Mouse (Mus musculus) kidney, embryonic 14.5 days (tissue): ENCODE results near the gene Adamts14. TPM values are rescaled to one million over a fixed set of nuclear protein-coding genes. Genes with fewer than 3 reads are reported as not detected.

Source experiments
- ATAC-seq: fragments of 200-750 bp; cut with Nextera tagmentation; 2 replicates; pipeline ENCODE4 v1.8.0; 2017; ENCODE audit warnings: moderate number of reproducible peaks, mild to moderate bottlenecking, moderate TSS enrichment, moderate library complexity; ENCODE audit not compliant: low FRiP score, low TSS enrichment
- H3K27ac ChIP-seq: fragments of 300-500 bp; sonication (generic); 2 replicates; pipeline ENCODE4 v1.5.1; 2014; ENCODE audit warnings: low read depth, mild to moderate bottlenecking, low read length, moderate library complexity, mixed read lengths
- H3K27me3 ChIP-seq: fragments of 300-500 bp; sonication (generic); 2 replicates; pipeline ENCODE4 v1.6.1; 2014; ENCODE audit warnings: mild to moderate bottlenecking, low read length; ENCODE audit not compliant: control insufficient read depth, insufficient read depth
- H3K36me3 ChIP-seq: fragments of 300-500 bp; sonication (generic); 2 replicates; pipeline ENCODE4 v1.6.1; 2014; ENCODE audit warnings: low read length, mixed read lengths; ENCODE audit not compliant: control insufficient read depth, insufficient read depth
- H3K4me1 ChIP-seq: fragments of 300-500 bp; sonication (generic); 2 replicates; pipeline ENCODE4 v1.6.1; 2014; ENCODE audit warnings: low read length, mixed read lengths; ENCODE audit not compliant: control insufficient read depth, insufficient read depth
- H3K4me2 ChIP-seq: fragments of 300-500 bp; sonication (generic); replicated peaks from 2 replicates; pipeline ENCODE4 v1.6.1; 2014; ENCODE audit warnings: low read depth, mild to moderate bottlenecking, low read length
- H3K4me3 ChIP-seq: fragments of 300-500 bp; sonication (generic); 2 replicates; pipeline ENCODE4 v1.5.1; 2014; ENCODE audit warnings: mild to moderate bottlenecking, low read length
- H3K9ac ChIP-seq: fragments of 300-500 bp; sonication (generic); 2 replicates; pipeline ENCODE4 v1.6.1; 2014; ENCODE audit warnings: low read depth, mild to moderate bottlenecking, low read length, moderate library complexity
- H3K9me3 ChIP-seq: fragments of 300-500 bp; sonication (generic); 2 replicates; pipeline ENCODE4 v1.6.1; 2016; ENCODE audit warnings: low read length; ENCODE audit not compliant: control insufficient read depth
- WGBS: fragments of 180-500 bp; shearing (Covaris S2); extraction: QIAGEN DNeasy Blood & Tissue Kit; methylation state at CpG from one replicate; pipeline ENCODE4 v1.1.7; 2014; 5-methylcytosine and 5-hydroxymethylcytosine counted together
- polyA plus RNA-seq: library from polyadenylated mRNA; unstranded; fragments of >200 nt; fragmentation: Nextera tagmentation; extraction: Ambion mirVana; gene quantifications from 2 replicates; pipeline ENCODE4 v1.2.1, GENCODE M21; 2014

Gene Adamts14
- polyA plus RNA-seq, 1 experiment from 2014 or later: 1.3 TPM

DNA sequence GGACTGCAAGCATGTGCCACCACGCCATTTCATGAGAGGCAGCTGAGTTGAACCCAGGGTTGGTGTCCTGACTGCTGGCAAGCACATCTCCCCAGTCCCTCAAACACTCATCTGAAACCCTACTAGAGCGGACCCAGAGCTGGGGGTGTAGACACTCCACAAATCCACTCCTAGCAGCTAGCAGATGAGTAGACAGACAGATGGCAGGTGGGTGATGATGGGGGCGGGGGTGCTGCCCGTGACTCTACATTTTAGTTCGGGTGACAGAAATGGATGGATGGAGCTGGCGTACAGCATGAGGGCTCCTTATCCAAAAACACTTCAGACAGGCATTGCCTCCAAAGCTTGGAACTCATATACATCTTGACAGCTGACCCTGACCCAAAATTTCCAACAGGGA is 26.9 kb downstream of the Adamts14 start:
- ATAC-seq: no peak
- Histone ChIP-seq H3K4me3 (no peak overlapping the region), H3K27ac (no peak overlapping the region), H3K4me1 (0 out of 2 replicates have a peak, but pooled peaks cover 11% of the 10 kb centered on the region), H3K9me3 (no peaks in the 10 kb centered on the region), H3K36me3 (no peaks in the 10 kb centered on the region), H3K4me2 (no peak overlapping the region), H3K27me3 (no peaks in the 10 kb centered on the region), H3K9ac (no peak overlapping the region)
- 96% methylated on average over 6 of the region's 6 CpGs for WGBS

DNA sequence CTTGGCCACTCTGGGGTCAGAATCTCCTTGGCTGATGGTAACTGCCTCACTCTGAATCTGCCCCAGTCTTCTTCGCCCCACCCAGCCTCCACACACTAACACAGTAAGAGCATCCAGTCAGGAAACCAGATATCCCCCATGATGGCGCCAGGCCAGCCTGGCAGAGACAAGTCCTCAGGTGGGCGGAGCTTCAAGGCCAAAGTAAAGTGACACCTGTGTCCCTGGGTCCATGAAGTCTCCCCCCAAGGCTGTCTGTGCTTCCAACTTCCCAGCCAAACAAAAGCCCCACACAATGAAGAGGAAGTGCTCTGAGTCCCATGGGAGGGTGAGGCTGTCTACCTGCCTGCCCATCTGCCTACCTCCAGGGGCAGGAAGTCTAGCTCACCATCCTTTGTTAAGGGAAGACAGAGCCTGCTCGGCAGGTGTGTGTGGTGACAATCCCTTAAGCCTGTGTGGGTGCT is 31.2 kb downstream of the Adamts14 start:
- H3K36me3 ChIP-seq: no peaks in the 10 kb centered on the region
- no peak overlapping the region for H3K27ac ChIP-seq
- H3K4me3 ChIP-seq: no peak overlapping the region
- ATAC-seq: no peak
- WGBS: 47% methylated on average over 4 of the region's 4 CpGs
- H3K9me3 ChIP-seq: no peaks in the 10 kb centered on the region
- H3K4me2 ChIP-seq: no peak overlapping the region
- 0 out of 2 replicates have a peak, but pooled peaks cover 6% of the 10 kb centered on the region for H3K4me1 ChIP-seq
- no peaks in the 10 kb centered on the region for H3K27me3 ChIP-seq
- no peak overlapping the region for H3K9ac ChIP-seq

DNA sequence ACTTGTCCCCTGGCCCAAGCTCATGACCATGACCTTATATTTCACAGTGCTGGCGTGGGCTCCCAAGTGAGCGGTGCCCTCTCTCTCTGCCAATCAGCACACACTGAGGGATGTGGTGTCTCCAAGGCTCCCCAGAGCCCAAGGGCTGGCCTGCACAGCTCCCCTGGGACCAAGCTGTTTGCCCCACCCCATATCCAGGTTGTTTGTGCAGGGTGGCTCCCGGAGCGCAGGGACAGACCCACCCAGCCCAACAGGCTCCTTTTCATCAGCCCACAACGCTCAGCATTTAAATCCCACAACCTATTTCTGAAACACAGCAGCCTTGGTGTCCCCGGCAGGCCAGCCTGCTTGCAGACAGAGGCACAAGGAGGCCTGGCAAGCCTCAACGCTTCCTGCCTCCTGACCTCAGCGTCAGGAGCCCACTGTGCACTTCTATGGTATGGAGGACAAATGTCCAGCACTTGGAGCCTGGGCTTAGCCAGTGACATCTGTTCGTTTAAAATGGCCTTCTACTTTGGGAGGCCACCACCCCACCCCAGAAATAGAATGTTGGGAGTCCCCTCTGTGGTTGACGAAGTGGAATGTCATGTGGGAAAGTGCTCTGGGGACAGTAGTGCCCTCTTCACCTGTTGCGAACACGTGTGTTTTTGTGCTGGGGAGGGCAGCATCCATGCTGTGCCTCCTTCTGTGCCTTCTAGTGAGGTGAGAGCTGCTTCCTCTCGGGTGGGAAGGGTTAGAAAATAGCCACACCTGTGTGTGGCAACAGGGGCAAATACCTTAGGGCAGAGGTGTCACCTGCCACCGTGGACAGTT is 32.9 kb downstream of the Adamts14 start:
- 76% methylated on average over 14 of the region's 14 CpGs for WGBS
- H3K27me3 ChIP-seq: no peaks in the 10 kb centered on the region
- no peaks in the 10 kb centered on the region for H3K36me3 ChIP-seq
- H3K9me3 ChIP-seq: no peaks in the 10 kb centered on the region
- H3K4me3 ChIP-seq: no peak overlapping the region
- no peak overlapping the region for H3K27ac ChIP-seq
- H3K4me1 ChIP-seq: 0 out of 2 replicates have a peak, but pooled peaks cover 6% of the 10 kb centered on the region
- no peak for ATAC-seq
- no peak overlapping the region for H3K9ac ChIP-seq
- no peak overlapping the region for H3K4me2 ChIP-seq

DNA sequence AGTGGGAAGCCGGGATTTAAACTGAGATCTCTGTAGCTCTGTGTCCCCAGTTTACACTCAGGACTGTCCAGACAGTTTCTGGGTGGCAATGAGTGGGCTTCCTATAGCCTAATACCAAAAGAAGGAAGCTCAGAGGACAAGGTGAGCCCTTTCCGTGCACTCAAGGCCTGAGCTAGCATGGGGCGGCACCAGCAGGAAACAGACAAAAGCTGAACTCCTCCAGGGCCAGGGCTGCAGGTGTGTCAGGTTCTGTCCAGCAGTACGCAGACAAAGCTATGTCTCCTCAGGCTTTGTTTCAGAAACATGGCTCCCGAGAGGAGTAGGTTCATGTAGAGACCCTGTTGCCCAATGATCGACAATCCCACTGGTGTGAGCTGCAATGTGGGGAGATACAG is 35.9 kb downstream of the Adamts14 start:
- Histone ChIP-seq H3K4me3 (no peak overlapping the region), H3K36me3 (no peaks in the 10 kb centered on the region), H3K4me2 (no peak overlapping the region), H3K9ac (no peak overlapping the region), H3K4me1 (0 out of 2 replicates have a peak, but pooled peaks cover 6% of the 10 kb centered on the region), H3K27ac (no peak overlapping the region), H3K27me3 (no peaks in the 10 kb centered on the region), H3K9me3 (no peaks in the 10 kb centered on the region)
- 78% methylated on average over 6 of the region's 6 CpGs for WGBS
- no peak for ATAC-seq

DNA sequence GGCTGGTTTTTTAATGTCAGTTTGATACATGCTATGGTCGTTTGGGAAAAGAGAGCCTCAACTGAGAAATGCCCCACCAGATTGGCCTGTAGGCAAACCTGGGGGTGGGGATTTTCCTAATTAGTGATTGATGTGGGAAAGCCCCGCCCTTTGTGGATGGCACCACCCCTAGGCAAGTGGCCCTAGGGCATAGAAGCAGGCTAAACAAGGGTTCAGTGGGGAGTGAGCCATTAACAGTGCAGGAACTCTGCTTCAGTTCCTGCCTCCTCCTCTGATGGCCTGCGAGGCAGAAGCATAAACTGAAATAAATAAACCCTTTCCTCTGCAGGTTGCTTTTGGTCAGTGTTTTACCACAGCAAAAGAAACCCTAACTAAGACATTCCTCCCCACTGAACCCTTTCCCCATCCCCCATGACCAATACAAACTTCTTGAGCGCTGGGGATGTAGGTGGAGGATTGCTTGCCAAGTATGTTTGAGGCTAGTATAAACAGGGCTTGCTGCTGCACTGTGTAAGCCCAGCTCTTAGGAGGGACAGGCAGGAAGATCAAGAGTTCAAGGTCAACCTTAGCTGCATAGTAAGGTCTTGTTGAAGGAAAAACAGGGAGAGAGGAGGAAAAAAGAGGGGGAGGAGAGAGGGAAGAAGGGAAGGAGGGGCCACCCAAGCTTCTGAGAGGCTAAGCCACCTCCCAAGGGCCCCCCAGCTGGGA is 36.4 kb downstream of the Adamts14 start:
- no peak for ATAC-seq
- Histone ChIP-seq H3K4me1 (0 out of 2 replicates have a peak, but pooled peaks cover 4% of the 10 kb centered on the region), H3K9me3 (no peaks in the 10 kb centered on the region), H3K27ac (no peak overlapping the region), H3K9ac (no peak overlapping the region), H3K27me3 (no peaks in the 10 kb centered on the region), H3K4me3 (no peak overlapping the region), H3K4me2 (no peak overlapping the region), H3K36me3 (no peaks in the 10 kb centered on the region)
- 49% methylated on average over 4 of the region's 4 CpGs for WGBS

DNA sequence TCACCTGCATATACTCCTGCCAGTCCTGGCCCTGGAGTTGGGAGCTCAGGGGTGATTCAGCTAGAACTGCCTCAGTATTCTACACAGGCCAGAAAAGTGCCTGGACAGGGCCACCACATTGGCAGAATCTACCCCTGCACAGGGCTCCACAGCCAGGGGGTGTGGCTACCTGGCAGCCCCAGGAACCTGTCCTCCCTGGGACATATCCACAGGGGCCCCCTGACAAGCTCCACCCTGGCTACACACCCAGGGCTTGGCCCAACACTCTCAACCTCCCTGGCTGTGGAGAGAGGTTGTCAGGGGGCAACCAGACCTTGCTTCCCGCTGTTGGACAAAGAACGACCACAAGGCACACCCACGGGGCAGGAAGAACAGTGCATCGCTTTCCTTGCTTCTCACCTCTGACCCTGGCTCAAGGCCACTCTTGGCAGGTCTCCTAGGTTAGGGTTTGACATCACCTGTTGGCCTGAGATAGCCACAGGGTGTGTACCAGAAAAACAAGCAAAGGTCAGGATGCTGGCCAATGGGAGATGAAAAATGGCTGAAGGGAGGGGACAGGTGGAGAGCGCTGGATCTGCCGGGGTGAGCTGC is 37.5 kb downstream of the Adamts14 start:
- H3K27ac ChIP-seq: no peak overlapping the region
- WGBS: 85% methylated on average over 6 of the region's 6 CpGs

DNA sequence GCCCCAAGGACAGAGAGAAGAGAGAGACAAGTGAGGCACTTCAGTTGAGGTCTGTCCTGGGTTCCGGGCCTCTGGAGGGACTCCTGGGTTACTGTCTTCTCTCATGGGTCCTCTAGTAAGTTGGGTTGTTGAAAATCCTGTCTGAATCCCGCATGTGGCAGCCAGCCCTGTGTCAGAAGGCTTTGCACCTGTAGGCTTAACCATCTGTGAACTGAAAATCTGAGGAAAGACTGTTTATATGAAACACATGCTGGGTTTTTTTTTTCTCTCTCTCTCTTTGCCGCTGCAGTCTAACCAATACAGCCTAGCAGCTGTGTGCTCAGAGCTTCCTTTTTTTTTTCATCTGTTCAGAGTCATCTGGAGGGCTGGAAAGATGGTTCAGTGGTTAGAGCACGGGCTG is 38.9 kb downstream of the Adamts14 start:
- Histone ChIP-seq H3K9me3 (no peaks in the 10 kb centered on the region), H3K36me3 (no peaks in the 10 kb centered on the region), H3K27me3 (no peaks in the 10 kb centered on the region), H3K4me2 (no peak overlapping the region), H3K27ac (no peak overlapping the region), H3K9ac (no peak overlapping the region), H3K4me3 (no peak overlapping the region), H3K4me1 (no peaks in the 10 kb centered on the region)
- ATAC-seq: no peak
- 85% methylated on average over 4 of the region's 4 CpGs for WGBS

More for the DNA sequence above, 37.5 kb downstream of the Adamts14 start:
- H3K27me3 ChIP-seq: no peaks in the 10 kb centered on the region
- no peaks in the 10 kb centered on the region for H3K4me1 ChIP-seq
- H3K9me3 ChIP-seq: no peaks in the 10 kb centered on the region
- H3K9ac ChIP-seq: no peak overlapping the region
- H3K4me3 ChIP-seq: no peak overlapping the region
- H3K4me2 ChIP-seq: no peak overlapping the region
- H3K36me3 ChIP-seq: no peaks in the 10 kb centered on the region
- ATAC-seq: no peak

DNA sequence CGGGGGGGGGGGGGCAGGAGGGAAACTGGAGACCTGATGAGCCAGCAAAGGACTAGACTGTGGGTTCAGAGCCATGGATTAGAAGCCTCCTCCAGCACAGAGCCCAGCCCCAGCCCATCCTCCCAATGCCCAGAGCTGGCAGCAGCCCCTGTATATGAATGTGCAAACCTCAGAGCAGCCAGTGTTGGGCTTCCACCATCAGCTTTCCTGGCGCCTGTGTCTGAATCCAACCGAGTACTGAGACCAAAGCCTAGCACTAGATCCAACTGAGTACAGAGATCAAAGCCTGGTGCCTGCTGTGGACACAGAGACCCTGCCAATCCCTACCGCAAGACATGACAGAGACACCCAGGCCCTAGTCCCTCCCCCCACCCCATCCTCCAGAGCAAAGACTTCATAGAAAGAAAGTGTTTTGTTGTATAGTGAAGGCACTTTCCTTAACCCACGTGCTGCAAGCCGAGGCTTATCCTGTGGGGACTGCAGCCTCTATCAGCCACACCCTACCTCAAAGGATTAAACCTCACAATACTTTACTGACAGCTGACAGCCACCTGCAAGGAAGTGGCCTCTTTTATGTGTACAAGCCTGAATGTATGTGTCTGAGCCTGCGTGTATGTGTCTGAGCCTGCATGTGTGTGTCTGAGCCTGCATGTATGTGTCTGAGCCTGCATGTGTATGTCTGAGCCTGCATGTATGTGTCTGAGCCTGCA is 40.2 kb downstream of the Adamts14 start:
- WGBS: 45% methylated on average over 7 of the region's 7 CpGs

More for the DNA sequence above, 40.2 kb downstream of the Adamts14 start:
- no peak overlapping the region for H3K4me3 ChIP-seq
- no peaks in the 10 kb centered on the region for H3K4me1 ChIP-seq
- no peak; the same call in 1 of the 2 replicates for ATAC-seq
- H3K4me2 ChIP-seq: no peak overlapping the region
- H3K27ac ChIP-seq: no peak overlapping the region
- no peaks in the 10 kb centered on the region for H3K36me3 ChIP-seq
- no peak overlapping the region for H3K9ac ChIP-seq
- no peaks in the 10 kb centered on the region for H3K9me3 ChIP-seq
- no peaks in the 10 kb centered on the region for H3K27me3 ChIP-seq
